7 mouse cellular contexts compared by ENCODE assay signal in the genomic region with DNA sequence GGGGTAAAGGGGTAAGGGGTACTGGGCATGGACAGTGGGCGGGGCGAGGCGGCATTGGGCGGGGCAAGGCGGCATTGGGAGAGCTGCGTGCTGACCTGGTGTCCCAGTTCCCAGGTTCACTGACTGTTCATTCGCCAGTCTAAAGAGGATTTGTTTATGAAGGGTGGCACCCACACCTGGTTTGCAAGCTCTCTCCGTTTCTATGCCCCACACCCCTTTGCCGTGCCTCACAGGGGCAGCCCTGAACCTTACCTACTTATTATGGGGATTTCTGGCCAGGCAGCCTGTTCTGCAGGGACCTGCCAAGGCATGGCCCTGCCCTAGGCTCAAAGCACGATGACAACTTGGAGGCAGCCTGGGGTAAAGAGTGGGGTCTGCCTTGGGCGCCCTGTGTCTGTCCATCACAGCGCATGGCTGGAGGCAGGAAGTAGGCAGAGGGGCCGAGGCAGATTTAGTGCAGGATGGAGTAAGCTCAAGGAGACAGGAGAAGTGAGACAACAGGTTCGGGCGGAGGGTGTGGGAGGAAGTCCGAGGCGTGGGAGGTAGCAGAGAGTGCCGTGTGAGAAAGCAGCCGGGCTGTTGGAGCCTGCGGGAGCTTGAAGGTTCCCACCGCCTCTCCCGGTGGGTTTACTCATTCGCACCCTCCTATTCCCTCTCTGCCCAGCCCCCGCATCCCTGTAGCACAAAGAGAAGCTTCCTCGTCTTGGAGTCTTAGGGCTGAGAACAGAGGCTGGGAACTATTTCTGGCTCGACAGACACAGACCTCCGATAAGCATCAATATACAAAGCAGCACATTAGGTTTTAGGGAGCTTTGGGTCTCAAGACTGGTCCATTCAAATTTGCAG. TPM values are rescaled to one million over a fixed set of nuclear protein-coding genes. Genes with fewer than 3 reads are reported as not detected.
DNase-seq lines count a peak whose midpoint lies in the region; ATAC-seq and TF ChIP-seq lines count a peak whose summit lies in the region.

No protein-coding gene starts in this region.

- H3K9me3 ChIP-seq in E14TG2a.4 (ENCODE audit: low read length): peaks cover 4% of the 10 kb centered on the region
- H3K9me3 ChIP-seq in heart, embryonic 12.5 days (replicated peaks): no peaks in the 10 kb centered on the region

- H3K4me3 ChIP-seq in E14TG2a.4 (replicated peaks; ENCODE audit: low read length): peak overlapping the region; percentile 69
- peak overlapping the region; percentile 38 for H3K4me3 ChIP-seq in brown adipose tissue, adult 24 weeks (ENCODE audit: insufficient read depth, low read depth, low read length)
- H3K4me3 ChIP-seq in heart, embryonic 12.5 days: peak overlapping the region; percentile 36

- intact Hi-C loops in left cerebral cortex, postnatal 10 days (cut with DNase I): no loop called here

- no peak for TF ChIP-seq CTCF in E14TG2a.4 (conservative IDR thresholded peaks at IDR 0.05; ENCODE audit: low read length)

- peaks cover 65% of the 10 kb centered on the region for H3K4me1 ChIP-seq in E14TG2a.4 (replicated peaks; ENCODE audit: low read depth, low read length)
- H3K4me1 ChIP-seq in brown adipose tissue, adult 24 weeks (ENCODE audit: control insufficient read depth, insufficient read depth, insufficient read length, low read length): peaks cover 11% of the 10 kb centered on the region
- peaks cover 77% of the 10 kb centered on the region for H3K4me1 ChIP-seq in heart, embryonic 12.5 days (replicated peaks)

- no peak overlapping the region for H3K27ac ChIP-seq in brown adipose tissue, adult 24 weeks (replicated peaks; ENCODE audit: low read depth, low read length)
- H3K27ac ChIP-seq in heart, embryonic 12.5 days (ENCODE audit: poor library complexity, severe bottlenecking): peak overlapping the region; percentile 94

- DNase-seq in left cerebral cortex, postnatal 10 days (ENCODE audit: extremely low spot score in 1 of 2, low spot score in 2 of 2): peak; percentile 23 to 70
- DNase-seq in right cerebral cortex, postnatal 36 days (ENCODE audit: low spot score in 2 of 2): peak; percentile 79 to 86
- DNase-seq in adrenal gland, postnatal 36 days: no peak

- WGBS in heart, embryonic 12.5 days: 12% methylated on average over 27 of the region's 27 CpGs

- peak overlapping the region; percentile 73 for H3K9ac ChIP-seq in heart, embryonic 12.5 days

- peaks cover 27% of the 10 kb centered on the region for H3K27me3 ChIP-seq in E14TG2a.4 (ENCODE audit: insufficient read depth, low read length)
- no peaks in the 10 kb centered on the region for H3K27me3 ChIP-seq in heart, embryonic 12.5 days (replicated peaks)

- H3K36me3 ChIP-seq in E14TG2a.4 (ENCODE audit: insufficient read depth, low read length): no peaks in the 10 kb centered on the region
- no peaks in the 10 kb centered on the region for H3K36me3 ChIP-seq in heart, embryonic 12.5 days

- peak; percentile 24; the same call in 1 of the 2 replicates for ATAC-seq in heart, embryonic 12.5 days (ENCODE audit: insufficient number of reproducible peaks, low FRiP score)
- ATAC-seq in megakaryocyte, adult 5-6 weeks (ENCODE audit: poor library complexity, severe bottlenecking): peak; percentile 73

- peak overlapping the region; percentile 74 for H3K4me2 ChIP-seq in heart, embryonic 12.5 days

RNA-seq across cellular contexts. Expression of a gene that starts 14.4 kb away (rescaled TPM):
- 13.6 and 19.7 TPM in 2 replicates for polyA plus RNA-seq in brown adipose tissue, adult 24 weeks (2012; ENCODE audit: insufficient read depth, insufficient read length, missing spikeins)
- polyA plus RNA-seq in heart, embryonic 12.5 days (2016; fragmentation: Nextera tagmentation; extraction: Ambion mirVana): 3,113 and 3,172 TPM in 2 replicates
- total RNA-seq in left cerebral cortex, postnatal 10 days (2021): 1 to 10 TPM in 1 of 2 experiments, under 1 TPM in 1; 0.99 to 1.1 TPM
- total RNA-seq in megakaryocyte, adult 5-6 weeks (2015): 0.36 and 0.45 TPM in 2 replicates
- not detected in 2 replicates for total RNA-seq in megakaryocyte, adult 5-6 weeks (2017)
- total RNA-seq in adrenal gland, postnatal 36 days (2021): under 1 TPM in 1 of 2 experiments, not detected in 1; 0.33 TPM

RNA-seq across cellular contexts. Expression of a gene that starts 24.8 kb away (rescaled TPM):
- not detected in 2 replicates for polyA plus RNA-seq in brown adipose tissue, adult 24 weeks (2012; ENCODE audit: insufficient read depth, insufficient read length, missing spikeins)
- polyA plus RNA-seq in heart, embryonic 12.5 days (2016; fragmentation: Nextera tagmentation; extraction: Ambion mirVana): 3.0 and 3.3 TPM in 2 replicates
- under 1 TPM; 0.75 to 0.91 TPM for total RNA-seq in left cerebral cortex, postnatal 10 days (2021)
- total RNA-seq in megakaryocyte, adult 5-6 weeks (2015): not detected in 2 replicates
- total RNA-seq in megakaryocyte, adult 5-6 weeks (2017): not detected in 2 replicates
- total RNA-seq in adrenal gland, postnatal 36 days (2021): not detected

RNA-seq across cellular contexts. Expression of a gene that starts 27.7 kb away (rescaled TPM):
- polyA plus RNA-seq in brown adipose tissue, adult 24 weeks (2012; ENCODE audit: insufficient read depth, insufficient read length, missing spikeins): 498 and 651 TPM in 2 replicates
- 73.0 and 74.1 TPM in 2 replicates for polyA plus RNA-seq in heart, embryonic 12.5 days (2016; fragmentation: Nextera tagmentation; extraction: Ambion mirVana)
- 10 to 100 TPM; 11.5 to 11.6 TPM for total RNA-seq in left cerebral cortex, postnatal 10 days (2021)
- 0.75 TPM in 1 of 2 replicates, not detected in the other for total RNA-seq in megakaryocyte, adult 5-6 weeks (2015)
- 0.22 and 1.2 TPM in 2 replicates for total RNA-seq in megakaryocyte, adult 5-6 weeks (2017)
- total RNA-seq in adrenal gland, postnatal 36 days (2021): 10 to 100 TPM; 45.8 to 51.9 TPM

RNA-seq across cellular contexts. Expression of a gene that starts 42.6 kb away (rescaled TPM):
- polyA plus RNA-seq in brown adipose tissue, adult 24 weeks (2012; ENCODE audit: insufficient read depth, insufficient read length, missing spikeins): not detected in 2 replicates
- polyA plus RNA-seq in heart, embryonic 12.5 days (2016; fragmentation: Nextera tagmentation; extraction: Ambion mirVana): 5,319 and 5,490 TPM in 2 replicates
- total RNA-seq in left cerebral cortex, postnatal 10 days (2021): 1 to 10 TPM; 2.0 to 3.3 TPM
- total RNA-seq in megakaryocyte, adult 5-6 weeks (2015): not detected in 2 replicates
- total RNA-seq in megakaryocyte, adult 5-6 weeks (2017): not detected in 2 replicates
- total RNA-seq in adrenal gland, postnatal 36 days (2021): 1 to 10 TPM; 2.5 to 2.6 TPM

Comparison
In these comparisons a context has a peak if more than half of its experiments do, and no peak if none do; other contexts are left out.
1. DNase-seq: peak in left cerebral cortex, postnatal 10 days (2 of 2) and right cerebral cortex, postnatal 36 days (2 of 2); none in adrenal gland, postnatal 36 days (0 of 2).
2. RNA of a gene that starts 27.7 kb away (total RNA-seq): 45.8 to 51.9 TPM in adrenal gland, postnatal 36 days and 11.5 to 11.6 TPM in left cerebral cortex, postnatal 10 days; 0.22 to 1.2 TPM in megakaryocyte, adult 5-6 weeks; every median in the first group is over 4 times any median in the second.
3. Peak in every context shown above with its lines, with median percentiles within 50 percentile points of each other: H3K4me3 ChIP-seq.